Mouse (Mus musculus) CD4-positive naive resting alpha-beta T cell, adult 57 days (primary cell): ENCODE data around the gene Irx1. TPM values are rescaled to one million over a fixed set of nuclear protein-coding genes. Genes with fewer than 3 reads are reported as not detected.

Experiments
- total RNA-seq: library from RNA; stranded (reverse); gene quantifications from one replicate; pipeline ENCODE4 v1.2.4, GENCODE M21; 2023

The Irx1 gene
- total RNA-seq, result not detected

GRCm38 (mm10) chr13:71963356-71964351 is at the start of gene Irx1:
TSS of gene Irx1 (minus strand) at chr13:71963723.

